17 mouse cellular contexts compared by ENCODE assay signal in the genomic region with DNA sequence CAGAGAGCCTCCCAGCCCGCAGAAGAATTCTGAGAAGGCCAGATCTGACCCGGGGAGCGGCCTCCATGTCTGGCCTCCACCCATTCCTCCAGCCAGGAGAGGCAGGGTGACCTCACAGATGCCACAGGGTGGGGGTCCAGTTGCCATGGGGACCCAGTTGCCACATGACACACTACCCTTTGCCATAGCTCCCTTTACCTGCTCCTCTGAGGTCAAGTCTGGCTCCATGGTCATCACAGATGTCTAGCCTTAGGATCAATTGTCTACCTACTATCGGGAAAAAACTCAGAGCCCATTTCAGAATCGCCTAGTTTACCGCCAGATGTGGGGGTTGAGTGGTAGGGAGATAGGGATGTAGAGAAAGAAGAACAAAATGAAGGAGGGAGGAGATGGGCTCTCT. TPM values are rescaled to one million over a fixed set of nuclear protein-coding genes. Genes with fewer than 3 reads are reported as not detected.
DNase-seq lines count a peak whose midpoint lies in the region; ATAC-seq lines count a peak whose summit lies in the region.
"Had no signal": no experiment of that assay in that cellular context is flagged by ENCODE, and none has a peak within 500 bp of the region (broad histone marks: within the 10 kb centered on the region; RNA-seq: fewer than 3 reads in every experiment).

TSS of gene Tmem270 (minus strand) at position 101 of the 400 bp plus-strand sequence.

- peaks cover 12% of the 10 kb centered on the region for H3K4me1 ChIP-seq in hindbrain, embryonic 10.5 days (replicated peaks)
- H3K4me1 ChIP-seq in hindbrain, embryonic 13.5 days (replicated peaks) = no peaks in the 10 kb centered on the region
- peaks cover 16% of the 10 kb centered on the region for H3K4me1 ChIP-seq in liver, embryonic 12.5 days
- no peaks in the 10 kb centered on the region for H3K4me1 ChIP-seq in liver, embryonic 11.5 days (replicated peaks; ENCODE audit: control insufficient read depth, insufficient read depth, low read length)
- peaks cover 6% of the 10 kb centered on the region; the same call in 1 of the 2 replicates for H3K4me1 ChIP-seq in embryonic facial prominence, embryonic 10.5 days
- H3K4me1 ChIP-seq in intestine, embryonic 15.5 days (replicated peaks) = no peaks in the 10 kb centered on the region

- no peak within 1 kb of the TSS for H3K9ac ChIP-seq in hindbrain, embryonic 13.5 days
- no peak within 1 kb of the TSS for H3K9ac ChIP-seq in liver, embryonic 12.5 days
- H3K9ac ChIP-seq in liver, embryonic 11.5 days (ENCODE audit: low read depth, low read length) = no peak within 1 kb of the TSS
- H3K9ac ChIP-seq in intestine, embryonic 15.5 days = no peak within 1 kb of the TSS
- H3K9ac ChIP-seq: liver, embryonic 15.5 days; midbrain, embryonic 15.5 days had no signal

- WGBS in hindbrain, embryonic 10.5 days = 78% methylated on average over 6 of the region's 6 CpGs
- WGBS in hindbrain, embryonic 13.5 days = 76% methylated on average over 6 of the region's 6 CpGs
- WGBS in liver, embryonic 12.5 days (ENCODE audit: insufficient replicate concordance) = 68% methylated on average over 6 of the region's 6 CpGs
- 77% methylated on average over 6 of the region's 6 CpGs for WGBS in liver, embryonic 11.5 days
- WGBS in embryonic facial prominence, embryonic 10.5 days = 79% methylated on average over 6 of the region's 6 CpGs
- 82% methylated on average over 6 of the region's 6 CpGs for WGBS in intestine, embryonic 15.5 days

- DNase-seq in hindbrain, embryonic 10.5 days (ENCODE audit: low spot score) = no peak
- no peak for DNase-seq in liver, embryonic 11.5 days (ENCODE audit: low spot score)
- no peak for DNase-seq in embryonic facial prominence, embryonic 10.5 days (ENCODE audit: low spot score)
- DNase-seq in T-cell, adult 2 months (ENCODE audit: low spot score) = no peak

- H3K9me3 ChIP-seq in hindbrain, embryonic 10.5 days = no peaks in the 10 kb centered on the region
- H3K9me3 ChIP-seq in hindbrain, embryonic 13.5 days = no peaks in the 10 kb centered on the region
- H3K9me3 ChIP-seq in liver, embryonic 12.5 days (replicated peaks) = no peaks in the 10 kb centered on the region
- H3K9me3 ChIP-seq in liver, embryonic 11.5 days (ENCODE audit: control insufficient read depth, low read length) = no peaks in the 10 kb centered on the region
- no peaks in the 10 kb centered on the region for H3K9me3 ChIP-seq in embryonic facial prominence, embryonic 10.5 days
- H3K9me3 ChIP-seq in intestine, embryonic 15.5 days = no peaks in the 10 kb centered on the region
- H3K9me3 ChIP-seq: liver, embryonic 15.5 days; midbrain, embryonic 15.5 days had no signal

- no peak within 1 kb of the TSS for H3K4me2 ChIP-seq in hindbrain, embryonic 13.5 days
- H3K4me2 ChIP-seq in liver, embryonic 12.5 days = no peak within 1 kb of the TSS
- H3K4me2 ChIP-seq in liver, embryonic 11.5 days = no peak within 1 kb of the TSS
- 0 out of 2 replicates have a peak within 1 kb of the TSS, but pooled peaks have one; percentile 11 for H3K4me2 ChIP-seq in intestine, embryonic 15.5 days (replicated peaks)
- H3K4me2 ChIP-seq: heart, embryonic 11.5 days; liver, embryonic 15.5 days; midbrain, embryonic 15.5 days had no signal

- H3K36me3 ChIP-seq in hindbrain, embryonic 10.5 days = no peaks in the 10 kb centered on the region
- no peaks in the 10 kb centered on the region for H3K36me3 ChIP-seq in hindbrain, embryonic 13.5 days
- H3K36me3 ChIP-seq in liver, embryonic 12.5 days = no peaks in the 10 kb centered on the region
- H3K36me3 ChIP-seq in liver, embryonic 11.5 days (ENCODE audit: control insufficient read depth, insufficient read depth, low read length) = no peaks in the 10 kb centered on the region
- no peaks in the 10 kb centered on the region for H3K36me3 ChIP-seq in embryonic facial prominence, embryonic 10.5 days (replicated peaks)
- H3K36me3 ChIP-seq in intestine, embryonic 15.5 days = no peaks in the 10 kb centered on the region
- H3K36me3 ChIP-seq: midbrain, embryonic 15.5 days had no signal

- peaks cover 2% of the 10 kb centered on the region; the same call in 1 of the 2 replicates for H3K27me3 ChIP-seq in hindbrain, embryonic 10.5 days (ENCODE audit: insufficient read depth, poor library complexity, severe bottlenecking)
- H3K27me3 ChIP-seq in hindbrain, embryonic 13.5 days = no peaks in the 10 kb centered on the region
- 0 out of 2 replicates have a peak, but pooled peaks cover under 1% of the 10 kb centered on the region for H3K27me3 ChIP-seq in liver, embryonic 12.5 days (replicated peaks)
- no peaks in the 10 kb centered on the region for H3K27me3 ChIP-seq in liver, embryonic 11.5 days (replicated peaks; ENCODE audit: control insufficient read depth, insufficient read depth, low read length)
- 0 out of 2 replicates have a peak, but pooled peaks cover 4% of the 10 kb centered on the region for H3K27me3 ChIP-seq in embryonic facial prominence, embryonic 10.5 days (replicated peaks; ENCODE audit: low read depth, poor library complexity, severe bottlenecking)
- H3K27me3 ChIP-seq in intestine, embryonic 15.5 days (replicated peaks) = no peaks in the 10 kb centered on the region
- H3K27me3 ChIP-seq: liver, embryonic 15.5 days; midbrain, embryonic 15.5 days had no signal

- H3K27ac ChIP-seq in hindbrain, embryonic 10.5 days = peak within 1 kb of the TSS; percentile 68
- no peak within 1 kb of the TSS for H3K27ac ChIP-seq in hindbrain, embryonic 13.5 days
- no peak within 1 kb of the TSS for H3K27ac ChIP-seq in liver, embryonic 12.5 days
- H3K27ac ChIP-seq in liver, embryonic 11.5 days (ENCODE audit: low read depth, low read length) = no peak within 1 kb of the TSS
- H3K27ac ChIP-seq in embryonic facial prominence, embryonic 10.5 days (replicated peaks) = peak within 1 kb of the TSS; percentile 66
- no peak within 1 kb of the TSS for H3K27ac ChIP-seq in intestine, embryonic 15.5 days
- H3K27ac ChIP-seq: liver, embryonic 15.5 days; midbrain, embryonic 15.5 days had no signal

- ATAC-seq in hindbrain, embryonic 13.5 days (ENCODE audit: low FRiP score) = no peak
- 0 out of 2 replicates have a peak, but pooled peaks have one; percentile 7 for ATAC-seq in liver, embryonic 12.5 days
- ATAC-seq in liver, embryonic 11.5 days (replicated peaks; ENCODE audit: low FRiP score) = no peak
- ATAC-seq in intestine, embryonic 15.5 days = no peak; the same call in 1 of the 2 replicates
- ATAC-seq: inflammation-experienced regulatory T-cells, adult 6 months; midbrain, embryonic 15.5 days had no signal

- no peak within 1 kb of the TSS for H3K4me3 ChIP-seq in hindbrain, embryonic 10.5 days
- no peak within 1 kb of the TSS for H3K4me3 ChIP-seq in hindbrain, embryonic 13.5 days
- H3K4me3 ChIP-seq in liver, embryonic 12.5 days = no peak within 1 kb of the TSS
- H3K4me3 ChIP-seq in liver, embryonic 11.5 days (ENCODE audit: low read depth, low read length) = no peak within 1 kb of the TSS
- no peak within 1 kb of the TSS for H3K4me3 ChIP-seq in embryonic facial prominence, embryonic 10.5 days
- H3K4me3 ChIP-seq in intestine, embryonic 15.5 days (replicated peaks) = no peak within 1 kb of the TSS
- H3K4me3 ChIP-seq: liver, embryonic 15.5 days; midbrain, embryonic 15.5 days had no signal

RNA-seq across cellular contexts. Expression of gene Tmem270, which starts in this region (rescaled TPM):
- not detected in 2 replicates for polyA plus RNA-seq in hindbrain, embryonic 10.5 days (2016; fragmentation: Nextera tagmentation; extraction: Ambion mirVana)
- polyA plus RNA-seq in hindbrain, embryonic 13.5 days (2015; fragmentation: Nextera tagmentation; extraction: Ambion mirVana) = not detected in 2 replicates
- not detected in 2 replicates for polyA plus RNA-seq in liver, embryonic 12.5 days (2016; fragmentation: Nextera tagmentation; extraction: Ambion mirVana)
- not detected in 2 replicates for polyA plus RNA-seq in liver, embryonic 11.5 days (2014; fragmentation: Nextera tagmentation; extraction: Ambion mirVana)
- not detected in 2 replicates for polyA plus RNA-seq in embryonic facial prominence, embryonic 10.5 days (2016; fragmentation: Nextera tagmentation; extraction: Ambion mirVana)
- not detected in 2 replicates for polyA plus RNA-seq in intestine, embryonic 15.5 days (2015; fragmentation: Nextera tagmentation; extraction: Ambion mirVana)
- polyA plus RNA-seq: adrenal gland, adult 2 months; C2C12; forebrain, embryonic 14.5 days; heart, embryonic 11.5 days; inflammation-experienced regulatory T-cells, adult 6 months; limb, embryonic 11.5 days; liver, embryonic 15.5 days; midbrain, embryonic 15.5 days; spleen, adult 2 months; stomach, embryonic 16.5 days had no signal

Comparison
In these comparisons a context has a peak if more than half of its experiments do, and no peak if none do; other contexts are left out.
1. H3K27ac ChIP-seq: peak in hindbrain, embryonic 10.5 days (single experiment) and embryonic facial prominence, embryonic 10.5 days (single experiment); none in hindbrain, embryonic 13.5 days (single experiment), liver, embryonic 12.5 days (single experiment), liver, embryonic 11.5 days (single experiment) and intestine, embryonic 15.5 days (single experiment).
2. Peak in ATAC-seq in liver, embryonic 12.5 days; RNA of the gene not detected or under 1 TPM.